Mouse (Mus musculus): ENCODE data around the gene Pde6g. TPM values are rescaled to one million over a fixed set of nuclear protein-coding genes. Genes with fewer than 3 reads are reported as not detected.

The Pde6g gene
- 0.31 and 0.59 TPM in 2 replicates for polyA plus RNA-seq (2014; fragmentation: Nextera tagmentation; extraction: Ambion mirVana)

DNA sequence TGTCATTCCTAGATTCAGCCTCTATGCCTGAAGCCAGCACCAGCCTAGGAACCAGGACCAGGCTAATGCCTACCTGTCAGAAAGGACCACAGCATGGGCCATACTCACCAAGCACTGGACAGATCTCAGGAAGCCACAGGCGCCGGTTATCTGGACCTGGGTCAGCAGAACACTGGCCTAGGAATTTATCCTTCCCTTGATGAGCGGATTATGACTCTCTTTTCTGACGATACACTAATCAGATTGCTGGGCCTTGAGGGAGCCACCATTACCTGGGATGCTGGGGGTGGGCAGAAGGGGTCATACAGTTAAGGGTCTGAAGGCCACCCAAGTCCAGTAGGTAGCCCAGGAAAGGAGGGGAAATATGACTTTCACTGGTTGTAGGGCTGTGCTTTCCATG, at the start of gene Pde6g:
Gene Pde6g (minus strand): TSS at position 195 of the 400 bp plus-strand sequence.
- no peak for ATAC-seq (ENCODE audit: low read depth)
- Histone ChIP-seq H3K4me2 (ENCODE audit: low read depth, low read length) (no peak within 1 kb of the TSS), H3K9ac (replicated peaks; ENCODE audit: low read depth, low read length) (no peak within 1 kb of the TSS), H3K36me3 (ENCODE audit: control insufficient read depth, insufficient read depth, low read length) (no peaks in the 10 kb centered on the region), H3K4me1 (ENCODE audit: control insufficient read depth, insufficient read depth, low read length) (0 out of 2 replicates have a peak, but pooled peaks cover 5% of the 10 kb centered on the region), H3K27ac (ENCODE audit: low read depth, low read length) (no peak within 1 kb of the TSS), H3K27me3 (ENCODE audit: control insufficient read depth, insufficient read depth, low read length) (no peaks in the 10 kb centered on the region), H3K9me3 (ENCODE audit: control insufficient read depth, low read length) (no peaks in the 10 kb centered on the region), H3K4me3 (ENCODE audit: low read depth, low read length) (no peak within 1 kb of the TSS)
- 89% methylated on average over 4 of the region's 4 CpGs for WGBS

DNA sequence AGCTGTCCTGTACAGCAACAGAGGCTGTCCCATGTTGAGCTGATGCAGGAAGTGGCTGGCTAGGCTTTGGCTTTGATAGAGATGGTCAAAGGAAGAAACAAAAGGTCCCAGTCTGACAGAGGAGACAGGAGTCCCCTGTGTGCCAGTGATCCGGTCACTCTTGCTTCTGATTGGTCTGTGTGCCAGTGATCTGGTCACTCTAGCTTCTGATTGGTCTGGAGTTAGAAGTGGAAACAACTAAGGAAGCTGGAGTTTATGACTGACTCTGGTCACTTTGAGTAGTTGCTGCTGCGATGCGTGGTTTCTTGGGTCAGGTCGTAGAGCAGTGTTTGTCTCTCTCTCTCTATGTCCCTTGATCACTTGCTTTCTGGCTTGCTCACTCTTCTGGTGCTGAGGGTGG, 48.4 kb upstream of the Pde6g start:
- Histone ChIP-seq H3K4me1 (ENCODE audit: control insufficient read depth, insufficient read depth, low read length) (no peaks in the 10 kb centered on the region), H3K36me3 (ENCODE audit: control insufficient read depth, insufficient read depth, low read length) (peaks cover 3% of the 10 kb centered on the region; the same call in 1 of the 2 replicates), H3K9ac (replicated peaks; ENCODE audit: low read depth, low read length) (no peak overlapping the region), H3K9me3 (ENCODE audit: control insufficient read depth, low read length) (no peaks in the 10 kb centered on the region), H3K4me3 (ENCODE audit: low read depth, low read length) (no peak overlapping the region), H3K27ac (ENCODE audit: low read depth, low read length) (no peak overlapping the region), H3K4me2 (ENCODE audit: low read depth, low read length) (no peak overlapping the region), H3K27me3 (ENCODE audit: control insufficient read depth, insufficient read depth, low read length) (no peaks in the 10 kb centered on the region)
- WGBS: 81% methylated on average over 4 of the region's 4 CpGs
- ATAC-seq (ENCODE audit: low read depth): no peak

- 72% methylated on average over 6 of the region's 6 CpGs for WGBS
Measured at GRCm38 (mm10) chr11:120501018-120501417, 47.7 kb upstream of the Pde6g start.

GRCm38 (mm10) chr11:120500357-120500756, 47.1 kb upstream of the Pde6g start:
- H3K9me3 ChIP-seq (ENCODE audit: control insufficient read depth, low read length): no peaks in the 10 kb centered on the region
- no peak overlapping the region for H3K9ac ChIP-seq (replicated peaks; ENCODE audit: low read depth, low read length)
- no peaks in the 10 kb centered on the region for H3K27me3 ChIP-seq (ENCODE audit: control insufficient read depth, insufficient read depth, low read length)
- H3K4me2 ChIP-seq (ENCODE audit: low read depth, low read length): no peak overlapping the region
- H3K36me3 ChIP-seq (ENCODE audit: control insufficient read depth, insufficient read depth, low read length): peaks cover 15% of the 10 kb centered on the region
- WGBS: 22% methylated on average over 3 of the region's 3 CpGs
- H3K27ac ChIP-seq (ENCODE audit: low read depth, low read length): no peak overlapping the region
- no peaks in the 10 kb centered on the region for H3K4me1 ChIP-seq (ENCODE audit: control insufficient read depth, insufficient read depth, low read length)
- no peak for ATAC-seq (ENCODE audit: low read depth)
- no peak overlapping the region for H3K4me3 ChIP-seq (ENCODE audit: low read depth, low read length)

More at GRCm38 (mm10) chr11:120501018-120501417, 47.7 kb upstream of the Pde6g start:
- H3K9me3 ChIP-seq (ENCODE audit: control insufficient read depth, low read length): no peaks in the 10 kb centered on the region
- peaks cover 8% of the 10 kb centered on the region; the same call in 1 of the 2 replicates for H3K36me3 ChIP-seq (ENCODE audit: control insufficient read depth, insufficient read depth, low read length)
- no peak overlapping the region for H3K27ac ChIP-seq (ENCODE audit: low read depth, low read length)
- no peak overlapping the region for H3K4me3 ChIP-seq (ENCODE audit: low read depth, low read length)
- H3K4me2 ChIP-seq (ENCODE audit: low read depth, low read length): no peak overlapping the region
- H3K9ac ChIP-seq (replicated peaks; ENCODE audit: low read depth, low read length): no peak overlapping the region
- no peaks in the 10 kb centered on the region for H3K4me1 ChIP-seq (ENCODE audit: control insufficient read depth, insufficient read depth, low read length)
- H3K27me3 ChIP-seq (ENCODE audit: control insufficient read depth, insufficient read depth, low read length): no peaks in the 10 kb centered on the region
- ATAC-seq (ENCODE audit: low read depth): no peak

GRCm38 (mm10) chr11:120499894-120500293, 46.6 kb upstream of the Pde6g start:
- H3K9me3 ChIP-seq (ENCODE audit: control insufficient read depth, low read length): no peaks in the 10 kb centered on the region
- no peaks in the 10 kb centered on the region for H3K27me3 ChIP-seq (ENCODE audit: control insufficient read depth, insufficient read depth, low read length)
- peaks cover 19% of the 10 kb centered on the region for H3K36me3 ChIP-seq (ENCODE audit: control insufficient read depth, insufficient read depth, low read length)
- no peak overlapping the region for H3K4me2 ChIP-seq (ENCODE audit: low read depth, low read length)
- no peak overlapping the region for H3K27ac ChIP-seq (ENCODE audit: low read depth, low read length)
- WGBS: 87% methylated on average over 6 of the region's 6 CpGs
- no peak for ATAC-seq (ENCODE audit: low read depth)
- H3K9ac ChIP-seq (replicated peaks; ENCODE audit: low read depth, low read length): no peak overlapping the region
- no peaks in the 10 kb centered on the region for H3K4me1 ChIP-seq (ENCODE audit: control insufficient read depth, insufficient read depth, low read length)
- H3K4me3 ChIP-seq (ENCODE audit: low read depth, low read length): no peak overlapping the region

GRCm38 (mm10) chr11:120498891-120499290, 45.6 kb upstream of the Pde6g start:
- Histone ChIP-seq H3K27me3 (ENCODE audit: control insufficient read depth, insufficient read depth, low read length) (no peaks in the 10 kb centered on the region), H3K36me3 (ENCODE audit: control insufficient read depth, insufficient read depth, low read length) (peaks cover 23% of the 10 kb centered on the region), H3K27ac (ENCODE audit: low read depth, low read length) (no peak overlapping the region), H3K9me3 (ENCODE audit: control insufficient read depth, low read length) (no peaks in the 10 kb centered on the region), H3K4me2 (ENCODE audit: low read depth, low read length) (no peak overlapping the region), H3K4me3 (ENCODE audit: low read depth, low read length) (no peak overlapping the region), H3K9ac (replicated peaks; ENCODE audit: low read depth, low read length) (no peak overlapping the region), H3K4me1 (ENCODE audit: control insufficient read depth, insufficient read depth, low read length) (no peaks in the 10 kb centered on the region)
- WGBS: 93% methylated on average over 5 of the region's 5 CpGs
- ATAC-seq (ENCODE audit: low read depth): no peak

DNA sequence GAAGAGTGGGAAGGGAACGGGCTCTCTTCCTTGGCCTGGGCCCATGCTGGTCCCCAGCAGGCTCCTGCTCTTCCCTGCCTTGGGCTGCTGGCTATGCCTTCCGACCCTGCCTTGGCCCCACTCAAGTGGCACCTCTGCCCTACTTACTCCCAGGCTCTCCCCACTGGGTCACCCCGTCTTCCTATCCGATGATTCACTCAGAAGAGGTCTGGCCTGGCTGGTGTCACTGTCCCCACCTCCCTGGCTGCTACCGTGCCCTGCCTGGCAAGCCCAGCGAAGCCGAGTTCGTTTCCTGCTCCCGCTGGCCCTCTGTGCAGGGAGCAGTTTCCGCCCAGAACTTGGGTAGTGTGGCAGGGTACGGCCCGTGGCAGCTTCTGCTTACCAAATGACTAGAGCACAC, 44.9 kb upstream of the Pde6g start:
- Histone ChIP-seq H3K4me3 (ENCODE audit: low read depth, low read length) (no peak overlapping the region), H3K4me1 (ENCODE audit: control insufficient read depth, insufficient read depth, low read length) (peaks cover 6% of the 10 kb centered on the region), H3K9me3 (ENCODE audit: control insufficient read depth, low read length) (no peaks in the 10 kb centered on the region), H3K9ac (replicated peaks; ENCODE audit: low read depth, low read length) (no peak overlapping the region), H3K27ac (ENCODE audit: low read depth, low read length) (no peak overlapping the region), H3K27me3 (ENCODE audit: control insufficient read depth, insufficient read depth, low read length) (no peaks in the 10 kb centered on the region), H3K36me3 (ENCODE audit: control insufficient read depth, insufficient read depth, low read length) (peaks cover 23% of the 10 kb centered on the region), H3K4me2 (ENCODE audit: low read depth, low read length) (no peak overlapping the region)
- ATAC-seq (ENCODE audit: low read depth): no peak
- 97% methylated on average over 12 of the region's 12 CpGs for WGBS

- no peak for ATAC-seq (ENCODE audit: low read depth)
- no peaks in the 10 kb centered on the region for H3K9me3 ChIP-seq (ENCODE audit: control insufficient read depth, low read length)
- 90% methylated on average over 3 of the region's 3 CpGs for whole genome bisulfite sequencing
- H3K4me1 ChIP-seq (ENCODE audit: control insufficient read depth, insufficient read depth, low read length): peaks cover 13% of the 10 kb centered on the region
- no peaks in the 10 kb centered on the region for H3K27me3 ChIP-seq (ENCODE audit: control insufficient read depth, insufficient read depth, low read length)
- peaks cover 23% of the 10 kb centered on the region for H3K36me3 ChIP-seq (ENCODE audit: control insufficient read depth, insufficient read depth, low read length)
- no peak overlapping the region for H3K9ac ChIP-seq (replicated peaks; ENCODE audit: low read depth, low read length)
- no peak overlapping the region for H3K4me2 ChIP-seq (ENCODE audit: low read depth, low read length)
- no peak overlapping the region for H3K4me3 ChIP-seq (ENCODE audit: low read depth, low read length)
- no peak overlapping the region for H3K27ac ChIP-seq (ENCODE audit: low read depth, low read length)
Measured at GRCm38 (mm10) chr11:120497436-120497835, 44.1 kb upstream of the Pde6g start.

- H3K4me1 ChIP-seq (ENCODE audit: control insufficient read depth, insufficient read depth, low read length): peaks cover 25% of the 10 kb centered on the region
- H3K27ac ChIP-seq (ENCODE audit: low read depth, low read length): no peak overlapping the region
- peaks cover 24% of the 10 kb centered on the region for H3K36me3 ChIP-seq (ENCODE audit: control insufficient read depth, insufficient read depth, low read length)
- no peaks in the 10 kb centered on the region for H3K27me3 ChIP-seq (ENCODE audit: control insufficient read depth, insufficient read depth, low read length)
- ATAC-seq (ENCODE audit: low read depth): no peak
- 91% methylated on average over 3 of the region's 3 CpGs for WGBS
- no peak overlapping the region for H3K4me3 ChIP-seq (ENCODE audit: low read depth, low read length)
- peak overlapping the region; percentile 95; the same call in 1 of the 2 replicates for H3K4me2 ChIP-seq (ENCODE audit: low read depth, low read length)
- H3K9ac ChIP-seq (replicated peaks; ENCODE audit: low read depth, low read length): no peak overlapping the region
- H3K9me3 ChIP-seq (ENCODE audit: control insufficient read depth, low read length): no peaks in the 10 kb centered on the region
Measured at GRCm38 (mm10) chr11:120493911-120494310, 40.6 kb upstream of the Pde6g start.
